ENCODE assay signal across 13 mouse cellular contexts in genomic region chr7:80499190-80499962, GRCm38 (mm10). TPM values are rescaled to one million over a fixed set of nuclear protein-coding genes. Genes with fewer than 3 reads are reported as not detected.
A peak's percentile ranks its signal among the peaks of the same experiment; 100 is the strongest.
DNase-seq lines count a peak whose midpoint lies in the region; ATAC-seq and TF ChIP-seq lines count a peak whose summit lies in the region.
"Had no signal": no experiment of that assay in that cellular context is flagged by ENCODE, and none has a peak within 500 bp of the region (broad histone marks: within the 10 kb centered on the region; RNA-seq: fewer than 3 reads in every experiment).

No protein-coding gene starts in this region.

- whole genome bisulfite sequencing in heart, embryonic 14.5 days, result 66% methylated on average over 9 of the region's 9 CpGs
- WGBS in heart, embryonic 12.5 days, result 69% methylated on average over 9 of the region's 9 CpGs
- 82% methylated on average over 9 of the region's 9 CpGs for WGBS in macrophage (ENCODE audit: missing documents)
- WGBS in forebrain, embryonic 16.5 days, result 83% methylated on average over 9 of the region's 9 CpGs
- WGBS in intestine, postnatal 0 days, result 87% methylated on average over 9 of the region's 9 CpGs

- H3K4me2 ChIP-seq in heart, embryonic 14.5 days (ENCODE audit: low read length), result no peak overlapping the region; the same call in 1 of the 2 replicates
- H3K4me2 ChIP-seq in heart, embryonic 12.5 days, result no peak overlapping the region
- H3K4me2 ChIP-seq in forebrain, embryonic 16.5 days (ENCODE audit: low read length), result no peak overlapping the region
- no peak overlapping the region for H3K4me2 ChIP-seq in intestine, postnatal 0 days (replicated peaks; ENCODE audit: low read depth)
- H3K4me2 ChIP-seq: embryonic facial prominence, embryonic 12.5 days had no signal

- peak overlapping the region; percentile 2 to 37; a peak in 2 of 4 replicates for H3K27ac ChIP-seq in heart, embryonic 14.5 days (replicated peaks in 1 of 2; ENCODE audit: control insufficient read depth in 1 of 2, insufficient read depth in 1 of 2, low read depth in 2 of 2, low read length in 2 of 2)
- no peak overlapping the region for H3K27ac ChIP-seq in heart, embryonic 12.5 days (ENCODE audit: poor library complexity, severe bottlenecking)
- H3K27ac ChIP-seq in bone marrow macrophage, adult 2 months (ENCODE audit: insufficient read depth, low read depth, low read length), result peak overlapping the region; percentile 68
- H3K27ac ChIP-seq in macrophage, result peak overlapping the region; percentile 60
- H3K27ac ChIP-seq in forebrain, embryonic 16.5 days (ENCODE audit: low read length), result no peak overlapping the region
- no peak overlapping the region for H3K27ac ChIP-seq in intestine, postnatal 0 days (ENCODE audit: low read depth, low read length)
- H3K27ac ChIP-seq: embryonic facial prominence, embryonic 12.5 days; heart, embryonic 10.5 days had no signal

- H3K4me3 ChIP-seq in heart, embryonic 14.5 days (ENCODE audit: control insufficient read depth in 1 of 2, insufficient read depth in 1 of 2, low read depth in 1 of 2, low read length in 2 of 2), result no peak overlapping the region
- no peak overlapping the region for H3K4me3 ChIP-seq in heart, embryonic 12.5 days
- no peak overlapping the region for H3K4me3 ChIP-seq in bone marrow macrophage, adult 2 months (ENCODE audit: insufficient read depth, low read length)
- no peak overlapping the region for H3K4me3 ChIP-seq in macrophage (ENCODE audit: inconsistent target)
- H3K4me3 ChIP-seq in forebrain, embryonic 16.5 days (replicated peaks; ENCODE audit: low read length), result no peak overlapping the region
- no peak overlapping the region for H3K4me3 ChIP-seq in intestine, postnatal 0 days (ENCODE audit: low read depth, low read length)
- H3K4me3 ChIP-seq: embryonic facial prominence, embryonic 12.5 days; heart, embryonic 10.5 days had no signal

- peak; percentile 74 for DNase-seq in ES-CJ7 (ENCODE audit: low read depth, low spot score)
- DNase-seq in kidney, postnatal 4 days, result no peak
- DNase-seq: cerebellum, adult 2 months; forebrain, postnatal 0 days; thymus, postnatal 4 days had no signal

- TF ChIP-seq CTCF in bone marrow macrophage, adult 2 months (IDR thresholded peaks at IDR 0.05; ENCODE audit: low read depth, low read length), result no peak
- TF ChIP-seq CTCF in intestine, postnatal 0 days (IDR thresholded peaks at IDR 0.05; ENCODE audit: low read depth), result no peak

- H3K27me3 ChIP-seq in heart, embryonic 14.5 days (ENCODE audit: control insufficient read depth, insufficient read depth, low read length), result no peaks in the 10 kb centered on the region
- H3K27me3 ChIP-seq in heart, embryonic 12.5 days (replicated peaks), result no peaks in the 10 kb centered on the region
- no peaks in the 10 kb centered on the region for H3K27me3 ChIP-seq in forebrain, embryonic 16.5 days (replicated peaks; ENCODE audit: control insufficient read depth, insufficient read depth, low read length)
- no peaks in the 10 kb centered on the region for H3K27me3 ChIP-seq in intestine, postnatal 0 days (replicated peaks; ENCODE audit: control insufficient read depth, insufficient read depth, low read length)
- H3K27me3 ChIP-seq: embryonic facial prominence, embryonic 12.5 days had no signal

- H3K36me3 ChIP-seq in heart, embryonic 14.5 days (ENCODE audit: control insufficient read depth, insufficient read depth, low read length), result peaks cover 52% of the 10 kb centered on the region
- peaks cover 42% of the 10 kb centered on the region for H3K36me3 ChIP-seq in heart, embryonic 12.5 days
- no peaks in the 10 kb centered on the region for H3K36me3 ChIP-seq in macrophage (ENCODE audit: inconsistent target)
- peaks cover 3% of the 10 kb centered on the region; the same call in 1 of the 2 replicates for H3K36me3 ChIP-seq in forebrain, embryonic 16.5 days (ENCODE audit: control insufficient read depth, insufficient read depth)
- peaks cover 20% of the 10 kb centered on the region for H3K36me3 ChIP-seq in intestine, postnatal 0 days (ENCODE audit: control insufficient read depth, insufficient read depth)

- H3K9me3 ChIP-seq in heart, embryonic 14.5 days (ENCODE audit: control insufficient read depth, low read length), result no peaks in the 10 kb centered on the region
- no peaks in the 10 kb centered on the region for H3K9me3 ChIP-seq in heart, embryonic 12.5 days (replicated peaks)
- H3K9me3 ChIP-seq in forebrain, embryonic 16.5 days (ENCODE audit: control insufficient read depth, low read length), result no peaks in the 10 kb centered on the region
- no peaks in the 10 kb centered on the region for H3K9me3 ChIP-seq in intestine, postnatal 0 days (ENCODE audit: control insufficient read depth)
- H3K9me3 ChIP-seq: embryonic facial prominence, embryonic 12.5 days; heart, embryonic 10.5 days had no signal

- peaks cover 2 to 28% of the 10 kb centered on the region in 2 experiments for H3K4me1 ChIP-seq in heart, embryonic 14.5 days (ENCODE audit: control insufficient read depth in 2 of 2, insufficient read depth in 2 of 2, low read length in 2 of 2)
- peaks cover 21% of the 10 kb centered on the region for H3K4me1 ChIP-seq in heart, embryonic 12.5 days (replicated peaks)
- H3K4me1 ChIP-seq in bone marrow macrophage, adult 2 months (ENCODE audit: control insufficient read depth, insufficient read depth, low read length), result peaks cover 37% of the 10 kb centered on the region
- H3K4me1 ChIP-seq in forebrain, embryonic 16.5 days (replicated peaks; ENCODE audit: control insufficient read depth, insufficient read depth, low read length), result no peaks in the 10 kb centered on the region
- H3K4me1 ChIP-seq in intestine, postnatal 0 days (replicated peaks; ENCODE audit: control insufficient read depth, insufficient read depth, low read length), result no peaks in the 10 kb centered on the region
- H3K4me1 ChIP-seq: embryonic facial prominence, embryonic 12.5 days; heart, embryonic 10.5 days had no signal

- TF ChIP-seq POLR2A in bone marrow macrophage, adult 2 months (IDR thresholded peaks at IDR 0.05; ENCODE audit: borderline replicate concordance, low read depth, low read length), result no peak

- H3K9ac ChIP-seq in heart, embryonic 14.5 days (ENCODE audit: low read length), result no peak overlapping the region
- no peak overlapping the region for H3K9ac ChIP-seq in heart, embryonic 12.5 days
- H3K9ac ChIP-seq in forebrain, embryonic 16.5 days (replicated peaks; ENCODE audit: low read depth, low read length), result no peak overlapping the region
- no peak overlapping the region for H3K9ac ChIP-seq in intestine, postnatal 0 days (ENCODE audit: low read depth, low read length)
- H3K9ac ChIP-seq: embryonic facial prominence, embryonic 12.5 days; forebrain, postnatal 0 days had no signal

- no peaks in the 10 kb centered on the region for H3K79me2 ChIP-seq in macrophage (ENCODE audit: inconsistent target)

- no peak for ATAC-seq in heart, embryonic 14.5 days (ENCODE audit: insufficient number of reproducible peaks, insufficient read depth, low FRiP score, low read depth)
- ATAC-seq in heart, embryonic 12.5 days (ENCODE audit: insufficient number of reproducible peaks, low FRiP score), result no peak
- ATAC-seq in forebrain, embryonic 16.5 days, result no peak
- ATAC-seq in intestine, postnatal 0 days, result no peak
- ATAC-seq: forebrain, postnatal 0 days had no signal

RNA-seq across cellular contexts. Expression of gene Blm, which starts 35.5 kb away (rescaled TPM):
- polyA plus RNA-seq in heart, embryonic 14.5 days (2014; fragmentation: Nextera tagmentation; extraction: Ambion mirVana), result 16.3 and 16.5 TPM in 2 replicates
- 26.7 and 29.7 TPM in 2 replicates for polyA plus RNA-seq in heart, embryonic 12.5 days (2016; fragmentation: Nextera tagmentation; extraction: Ambion mirVana)
- polyA plus RNA-seq in bone marrow macrophage, adult 2 months (2012; ENCODE audit: insufficient read depth, insufficient read length, missing spikeins), result 10.2 and 13.6 TPM in 2 replicates
- total RNA-seq in macrophage (2018; cell fraction: chromatin; rRNA removed), result 10 to 100 TPM in 24 of 26 experiments, 1 to 10 TPM in 2; 6.5 to 42.8 (median 27.5) TPM
- total RNA-seq in macrophage (2018; cell fraction: cytosol; rRNA removed), result 1 to 10 TPM; 2.1 to 5.1 (median 3.8) TPM
- 10 to 100 TPM in 22 of 26 experiments, 1 to 10 TPM in 4; 7.3 to 52.8 (median 15.7) TPM for total RNA-seq in macrophage (2018; cell fraction: nucleus; rRNA removed)
- polyA plus RNA-seq in macrophage (2018), result 2.5 to 9.1 TPM (median 7.2 TPM) in 3 replicates
- polyA plus RNA-seq in forebrain, embryonic 16.5 days (2015; fragmentation: Nextera tagmentation; extraction: Ambion mirVana), result 13.5 and 14.8 TPM in 2 replicates
- polyA plus RNA-seq in intestine, postnatal 0 days (2015; fragmentation: Nextera tagmentation; extraction: Ambion mirVana), result 2.7 and 3.1 TPM in 2 replicates

Comparison
In these comparisons a context has a peak if more than half of its experiments do, and no peak if none do; other contexts are left out.
1. H3K27ac ChIP-seq: peak in heart, embryonic 14.5 days (2 of 2), bone marrow macrophage, adult 2 months (single experiment) and macrophage (single experiment); none in heart, embryonic 12.5 days (single experiment), forebrain, embryonic 16.5 days (single experiment) and intestine, postnatal 0 days (single experiment).